Mouse (Mus musculus) stomach, embryonic 16.5 days (tissue): ENCODE measurements around the gene Polr3e. TPM values are rescaled to one million over a fixed set of nuclear protein-coding genes. Genes with fewer than 3 reads are reported as not detected.
A peak's percentile ranks its signal among the peaks of the same experiment; 100 is the strongest.

Source experiments
- ATAC-seq: fragments of 200-750 bp; cut with Nextera tagmentation; 2 replicates; pipeline ENCODE4 v1.8.0; 2017; ENCODE audit warnings: moderate number of reproducible peaks, moderate TSS enrichment; ENCODE audit not compliant: insufficient read depth, low FRiP score
- H3K27ac ChIP-seq: fragments of 300-500 bp; sonication (generic); 2 replicates; pipeline ENCODE4 v1.5.1; 2014; ENCODE audit warnings: low read length
- H3K27me3 ChIP-seq: fragments of 300-500 bp; sonication (generic); 2 replicates; pipeline ENCODE4 v1.6.1; 2014; ENCODE audit warnings: low read length, control low read depth, mixed read lengths; ENCODE audit not compliant: control insufficient read depth, insufficient read depth
- H3K36me3 ChIP-seq: fragments of 300-500 bp; sonication (generic); 2 replicates; pipeline ENCODE4 v1.6.1; 2014; ENCODE audit warnings: low read length; ENCODE audit not compliant: control insufficient read depth, insufficient read depth
- H3K4me1 ChIP-seq: fragments of 300-500 bp; sonication (generic); 2 replicates; pipeline ENCODE4 v1.6.1; 2014; ENCODE audit warnings: low read length, control low read depth, mixed read lengths; ENCODE audit not compliant: control insufficient read depth, insufficient read depth
- H3K4me2 ChIP-seq: fragments of 300-500 bp; sonication (generic); 2 replicates; pipeline ENCODE4 v1.6.1; 2014; ENCODE audit warnings: low read depth, low read length, mixed read lengths
- H3K4me3 ChIP-seq: fragments of 300-500 bp; sonication (generic); replicated peaks from 2 replicates; pipeline ENCODE4 v1.5.1; 2014; ENCODE audit warnings: mild to moderate bottlenecking, low read length
- H3K9ac ChIP-seq: fragments of 300-500 bp; sonication (generic); 2 replicates; pipeline ENCODE4 v1.6.1; 2014; ENCODE audit warnings: low read length
- H3K9me3 ChIP-seq: fragments of 300-500 bp; sonication (generic); replicated peaks from 2 replicates; pipeline ENCODE4 v1.6.1; 2016; ENCODE audit warnings: low read length, control low read depth; ENCODE audit not compliant: control insufficient read depth
- WGBS: fragments of 180-500 bp; shearing (Covaris S2); extraction: QIAGEN DNeasy Blood & Tissue Kit; methylation state at CpG from one replicate; pipeline ENCODE4 v1.1.7; 2014; 5-methylcytosine and 5-hydroxymethylcytosine counted together
- polyA plus RNA-seq: library from polyadenylated mRNA; unstranded; fragments of >200 nt; fragmentation: Nextera tagmentation; extraction: Ambion mirVana; gene quantifications from 2 replicates; pipeline ENCODE4 v1.2.1, GENCODE M21; 2015

Polr3e gene
- polyA plus RNA-seq, 1 experiment from 2014 or later, result 33.8 TPM

GRCm38 (mm10) chr7:120879972-120880371 lies 37.6 kb upstream of the Polr3e start:
- no peak overlapping the region for H3K9ac ChIP-seq
- H3K27ac ChIP-seq, result no peak overlapping the region
- H3K36me3 ChIP-seq, result peaks cover 18% of the 10 kb centered on the region
- ATAC-seq, result no peak
- H3K4me2 ChIP-seq, result no peak overlapping the region
- H3K4me1 ChIP-seq, result peaks cover 6% of the 10 kb centered on the region; the same call in 1 of the 2 replicates
- H3K27me3 ChIP-seq, result no peaks in the 10 kb centered on the region
- 94% methylated on average over 3 of the region's 3 CpGs for WGBS
- no peak overlapping the region for H3K4me3 ChIP-seq
- no peaks in the 10 kb centered on the region for H3K9me3 ChIP-seq

GRCm38 (mm10) chr7:120880770-120881169 lies 36.8 kb upstream of the Polr3e start:
- H3K9me3 ChIP-seq, result no peaks in the 10 kb centered on the region
- no peak overlapping the region for H3K9ac ChIP-seq
- 94% methylated on average over 4 of the region's 4 CpGs for WGBS
- no peak overlapping the region for H3K4me3 ChIP-seq
- H3K36me3 ChIP-seq, result peaks cover 21% of the 10 kb centered on the region
- no peak overlapping the region for H3K4me2 ChIP-seq
- no peak for ATAC-seq
- no peak overlapping the region for H3K27ac ChIP-seq
- 0 out of 2 replicates have a peak, but pooled peaks cover 4% of the 10 kb centered on the region for H3K4me1 ChIP-seq
- H3K27me3 ChIP-seq, result no peaks in the 10 kb centered on the region

GRCm38 (mm10) chr7:120881451-120881850 lies 36.1 kb upstream of the Polr3e start:
- Histone ChIP-seq H3K27ac (no peak overlapping the region), H3K36me3 (peaks cover 28% of the 10 kb centered on the region), H3K9ac (no peak overlapping the region), H3K4me1 (no peaks in the 10 kb centered on the region), H3K4me2 (no peak overlapping the region), H3K27me3 (no peaks in the 10 kb centered on the region), H3K9me3 (no peaks in the 10 kb centered on the region), H3K4me3 (no peak overlapping the region)
- no peak for ATAC-seq
- WGBS, result 71% methylated on average over 2 of the region's 2 CpGs

GRCm38 (mm10) chr7:120882674-120883073 lies 34.9 kb upstream of the Polr3e start:
- Histone ChIP-seq H3K4me2 (no peak overlapping the region), H3K36me3 (peaks cover 32% of the 10 kb centered on the region), H3K4me1 (no peaks in the 10 kb centered on the region), H3K4me3 (no peak overlapping the region), H3K9ac (no peak overlapping the region), H3K9me3 (no peaks in the 10 kb centered on the region), H3K27ac (no peak overlapping the region), H3K27me3 (no peaks in the 10 kb centered on the region)
- ATAC-seq, result no peak
- WGBS, result 66% methylated on average over 4 of the region's 4 CpGs

- no peak overlapping the region for H3K27ac ChIP-seq
- H3K27me3 ChIP-seq, result no peaks in the 10 kb centered on the region
- no peak for ATAC-seq
- H3K9ac ChIP-seq, result no peak overlapping the region
- no peaks in the 10 kb centered on the region for H3K4me1 ChIP-seq
- H3K9me3 ChIP-seq, result no peaks in the 10 kb centered on the region
- H3K4me3 ChIP-seq, result no peak overlapping the region
- WGBS, result 85% methylated on average over 4 of the region's 4 CpGs
- no peak overlapping the region for H3K4me2 ChIP-seq
- peaks cover 32% of the 10 kb centered on the region for H3K36me3 ChIP-seq
These were observed 33.8 kb upstream of the Polr3e start for GRCm38 (mm10) chr7:120883523-120884290.

- H3K9me3 ChIP-seq, result no peaks in the 10 kb centered on the region
- 92% methylated on average over 4 of the region's 4 CpGs for WGBS
- H3K4me3 ChIP-seq, result no peak overlapping the region
- no peaks in the 10 kb centered on the region for H3K27me3 ChIP-seq
- no peaks in the 10 kb centered on the region for H3K4me1 ChIP-seq
- no peak overlapping the region for H3K9ac ChIP-seq
- ATAC-seq, result no peak
- no peak overlapping the region for H3K27ac ChIP-seq
- H3K36me3 ChIP-seq, result peaks cover 38% of the 10 kb centered on the region
- no peak overlapping the region for H3K4me2 ChIP-seq
These were observed 32.8 kb upstream of the Polr3e start for GRCm38 (mm10) chr7:120884746-120885145.

- Histone ChIP-seq H3K4me3 (no peak overlapping the region), H3K4me1 (no peaks in the 10 kb centered on the region), H3K9ac (no peak overlapping the region), H3K27ac (no peak overlapping the region), H3K36me3 (peaks cover 21% of the 10 kb centered on the region; the same call in 1 of the 2 replicates), H3K9me3 (no peaks in the 10 kb centered on the region), H3K27me3 (no peaks in the 10 kb centered on the region), H3K4me2 (no peak overlapping the region)
- ATAC-seq, result no peak
- WGBS, result 78% methylated on average over 5 of the region's 5 CpGs
These were observed 24.4 kb upstream of the Polr3e start for GRCm38 (mm10) chr7:120893123-120893522.

- WGBS, result 92% methylated on average over 7 of the region's 7 CpGs
- no peak overlapping the region for H3K27ac ChIP-seq
- H3K36me3 ChIP-seq, result peaks cover 16% of the 10 kb centered on the region; the same call in 1 of the 2 replicates
- H3K4me3 ChIP-seq, result no peak overlapping the region
- no peaks in the 10 kb centered on the region for H3K27me3 ChIP-seq
- H3K4me1 ChIP-seq, result no peaks in the 10 kb centered on the region
- H3K4me2 ChIP-seq, result no peak overlapping the region
- no peak for ATAC-seq
- no peak overlapping the region for H3K9ac ChIP-seq
- H3K9me3 ChIP-seq, result no peaks in the 10 kb centered on the region
These were observed 20.5 kb upstream of the Polr3e start for GRCm38 (mm10) chr7:120897054-120897453.

- Histone ChIP-seq H3K4me3 (no peak overlapping the region), H3K36me3 (peaks cover 14% of the 10 kb centered on the region; the same call in 1 of the 2 replicates), H3K9ac (no peak overlapping the region), H3K27me3 (no peaks in the 10 kb centered on the region), H3K4me2 (no peak overlapping the region), H3K9me3 (no peaks in the 10 kb centered on the region), H3K4me1 (no peaks in the 10 kb centered on the region), H3K27ac (no peak overlapping the region)
- ATAC-seq, result 0 out of 2 replicates have a peak, but pooled peaks have one; percentile 10
- WGBS, result 85% methylated on average over 9 of the region's 9 CpGs
These were observed 19.7 kb upstream of the Polr3e start for GRCm38 (mm10) chr7:120897711-120898335.
